ENCODE assay signal across 16 mouse cellular contexts in the genomic region with DNA sequence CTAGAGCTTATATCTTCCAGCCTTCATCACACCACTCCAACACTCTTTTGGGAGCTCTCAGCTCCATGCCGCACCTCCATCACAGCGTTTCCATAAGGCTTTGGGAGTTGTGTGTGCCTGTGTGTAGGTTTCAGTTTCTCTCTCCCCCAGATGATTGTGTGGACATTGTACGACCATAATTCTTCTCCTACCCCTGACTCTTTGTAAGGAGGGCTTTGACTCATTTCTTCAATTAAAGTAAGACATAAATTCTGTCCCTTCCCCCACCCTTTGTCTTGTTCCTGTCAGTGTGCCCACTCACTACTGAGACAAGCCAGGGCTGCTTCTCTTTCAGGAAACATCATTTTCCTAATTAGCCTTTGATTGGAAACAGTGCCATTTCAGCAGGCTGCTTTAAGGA. TPM values are rescaled to one million over a fixed set of nuclear protein-coding genes. Genes with fewer than 3 reads are reported as not detected.
"Had no signal": no experiment of that assay in that cellular context is flagged by ENCODE, and none has a peak within 500 bp of the region (broad histone marks: within the 10 kb centered on the region; RNA-seq: fewer than 3 reads in every experiment).

No protein-coding gene starts in this region.

- H3K4me3 ChIP-seq: layer of hippocampus, adult 2 months; liver, embryonic 15.5 days; midbrain, embryonic 13.5 days; myocyte; neural tube, embryonic 15.5 days had no signal

- H3K9ac ChIP-seq: liver, embryonic 15.5 days; midbrain, embryonic 13.5 days; neural tube, embryonic 15.5 days had no signal

- DNase-seq: kidney, adult 8-10 months; kidney, postnatal 14 days; lung, adult 2 months; lung, postnatal 36 days; right cerebral cortex, adult 18-20 months; right cerebral cortex, postnatal 25 days; thymus, postnatal 36 days had no signal

- ATAC-seq: lung, postnatal 0 days; midbrain, embryonic 13.5 days had no signal

- H3K4me2 ChIP-seq: liver, embryonic 11.5 days; liver, embryonic 15.5 days; midbrain, embryonic 13.5 days; neural tube, embryonic 15.5 days had no signal

- H3K27me3 ChIP-seq: liver, embryonic 15.5 days; midbrain, embryonic 13.5 days had no signal

- H3K27ac ChIP-seq: layer of hippocampus, adult 2 months; liver, embryonic 15.5 days; midbrain, embryonic 13.5 days; neural tube, embryonic 15.5 days had no signal

- H3K36me3 ChIP-seq: liver, embryonic 15.5 days; midbrain, embryonic 13.5 days; neural tube, embryonic 15.5 days had no signal

- H3K9me3 ChIP-seq: liver, embryonic 15.5 days; midbrain, embryonic 13.5 days; neural tube, embryonic 15.5 days had no signal

- H3K4me1 ChIP-seq: liver, embryonic 15.5 days; midbrain, embryonic 13.5 days; neural tube, embryonic 15.5 days had no signal

RNA-seq across cellular contexts. Expression of gene Capn6, which starts 24.1 kb away (rescaled TPM):
- total RNA-seq: megakaryocyte progenitor cell, adult 5-6 weeks had no signal
- polyA plus RNA-seq: small intestine, adult 2 months had no signal
